Mouse (Mus musculus) bone marrow, adult 2 months (tissue): ENCODE results near the gene Timm44.

ENCODE experiments used
- CTCF ChIP-seq: fragments of 200-500 bp; IDR thresholded peaks from 2 replicates; pipeline ENCODE4 v1.5.1; 2011; ENCODE audit warnings: low read length, control low read depth; ENCODE audit not compliant: control insufficient read depth, insufficient read depth
- POLR2A ChIP-seq: fragments of 200-500 bp; IDR thresholded peaks from 2 replicates; pipeline ENCODE4 v1.6.1; 2011; ENCODE audit warnings: low read depth, mild to moderate bottlenecking, control low read depth, low read length, borderline replicate concordance; ENCODE audit not compliant: control insufficient read depth

DNA sequence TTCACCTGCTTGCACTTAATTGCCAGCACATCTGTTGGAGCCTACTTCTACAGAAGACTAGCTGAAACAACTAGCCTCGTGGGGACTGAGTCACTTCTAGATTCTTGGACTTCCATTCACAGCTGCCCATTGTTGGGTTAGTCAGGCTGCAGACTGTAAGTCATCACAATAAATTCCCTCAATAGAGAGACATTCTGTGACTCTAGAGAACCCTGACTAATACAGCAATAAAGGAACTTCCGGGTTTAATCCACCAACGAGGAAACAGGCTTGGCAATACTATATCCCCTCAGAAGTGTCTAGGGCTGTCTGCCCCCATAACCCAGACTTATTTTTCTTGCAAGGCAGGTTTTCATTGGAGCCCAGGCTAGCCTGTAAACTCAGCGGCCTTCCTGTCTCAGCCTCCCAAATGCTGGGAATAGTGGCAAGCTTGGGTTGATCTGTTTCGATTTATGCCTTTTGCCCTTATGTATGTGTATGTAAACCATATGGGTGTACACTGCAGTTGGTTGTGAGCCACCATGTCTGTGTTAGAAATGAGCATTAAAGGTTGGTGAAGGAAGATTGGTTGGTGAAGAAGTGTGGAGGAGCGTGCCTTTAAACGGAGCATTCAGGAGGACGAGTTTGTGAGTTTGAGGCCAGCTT lies 23.5 kb downstream of the Timm44 start:
- no peak for TF ChIP-seq CTCF
- no peak for TF ChIP-seq POLR2A
